Mouse (Mus musculus): ENCODE data around the gene Srl. TPM values are rescaled to one million over a fixed set of nuclear protein-coding genes. Genes with fewer than 3 reads are reported as not detected.

The Srl gene
- total and polyA plus RNA-seq, 2 experiments from 2014 or later = 419 to 910 TPM

- no peak for DNase-seq (ENCODE audit: low spot score)
- H3K4me1 ChIP-seq (ENCODE audit: control insufficient read depth, insufficient read depth) = 0 out of 2 replicates have a peak, but pooled peaks cover 5% of the 10 kb centered on the region
- H3K4me3 ChIP-seq (ENCODE audit: low read depth, low read length) = no peak overlapping the region
- TF ChIP-seq CTCF (IDR thresholded peaks at IDR 0.05; ENCODE audit: low read depth) = no peak
- TF ChIP-seq EP300 (IDR thresholded peaks at IDR 0.05; ENCODE audit: low read depth) = no peak
- no peak overlapping the region for H3K27ac ChIP-seq (ENCODE audit: low read depth)
- H3K9ac ChIP-seq (replicated peaks; ENCODE audit: low read depth, low read length) = no peak overlapping the region
- ATAC-seq (ENCODE audit: insufficient read depth, low read depth) = no peak
- 95% methylated on average over 1 of the region's 1 CpGs for WGBS
- no peaks in the 10 kb centered on the region for H3K27me3 ChIP-seq (ENCODE audit: control insufficient read depth, insufficient read depth, low read length)
- no peak overlapping the region for H3K4me2 ChIP-seq (ENCODE audit: low read depth, low read length)
- no peaks in the 10 kb centered on the region for H3K36me3 ChIP-seq (replicated peaks; ENCODE audit: control insufficient read depth, insufficient read depth, low read length)
- H3K9me3 ChIP-seq (replicated peaks; ENCODE audit: control insufficient read depth, low read length) = no peaks in the 10 kb centered on the region
These were observed 13.9 kb upstream of the Srl start for GRCm38 (mm10) chr16:4555555-4555954.

- WGBS = 45% methylated on average over 6 of the region's 6 CpGs
- Histone ChIP-seq H3K4me1 (ENCODE audit: control insufficient read depth, insufficient read depth) (0 out of 2 replicates have a peak, but pooled peaks cover 5% of the 10 kb centered on the region), H3K4me3 (ENCODE audit: low read depth, low read length) (no peak overlapping the region), H3K4me2 (ENCODE audit: low read depth, low read length) (no peak overlapping the region), H3K27me3 (ENCODE audit: control insufficient read depth, insufficient read depth, low read length) (no peaks in the 10 kb centered on the region), H3K27ac (ENCODE audit: low read depth) (no peak overlapping the region), H3K36me3 (replicated peaks; ENCODE audit: control insufficient read depth, insufficient read depth, low read length) (peaks cover 7% of the 10 kb centered on the region; the same call in 1 of the 2 replicates), H3K9ac (replicated peaks; ENCODE audit: low read depth, low read length) (peak overlapping the region; percentile 43), H3K9me3 (replicated peaks; ENCODE audit: control insufficient read depth, low read length) (no peaks in the 10 kb centered on the region)
- TF ChIP-seq CTCF (IDR thresholded peaks at IDR 0.05; ENCODE audit: low read depth) (no peak), EP300 (IDR thresholded peaks at IDR 0.05; ENCODE audit: low read depth) (no peak)
- ATAC-seq (ENCODE audit: insufficient read depth, low read depth) (peak; percentile 18; the same call in 1 of the 2 replicates), DNase-seq (ENCODE audit: low spot score) (no peak)
These were observed 11.4 kb upstream of the Srl start for GRCm38 (mm10) chr16:4552829-4553550.

GRCm38 (mm10) chr16:4551885-4552284 is 10.3 kb upstream of the Srl start:
- no peak for TF ChIP-seq EP300 (IDR thresholded peaks at IDR 0.05; ENCODE audit: low read depth)
- no peak for TF ChIP-seq CTCF (IDR thresholded peaks at IDR 0.05; ENCODE audit: low read depth)
- no peak overlapping the region for H3K27ac ChIP-seq (ENCODE audit: low read depth)
- no peak overlapping the region for H3K4me3 ChIP-seq (ENCODE audit: low read depth, low read length)
- H3K4me2 ChIP-seq (ENCODE audit: low read depth, low read length) = no peak overlapping the region
- H3K4me1 ChIP-seq (ENCODE audit: control insufficient read depth, insufficient read depth) = 0 out of 2 replicates have a peak, but pooled peaks cover 5% of the 10 kb centered on the region
- peaks cover 13% of the 10 kb centered on the region for H3K36me3 ChIP-seq (replicated peaks; ENCODE audit: control insufficient read depth, insufficient read depth, low read length)
- 84% methylated on average over 12 of the region's 12 CpGs for WGBS
- no peaks in the 10 kb centered on the region for H3K9me3 ChIP-seq (replicated peaks; ENCODE audit: control insufficient read depth, low read length)
- DNase-seq (ENCODE audit: low spot score) (no peak), ATAC-seq (ENCODE audit: insufficient read depth, low read depth) (no peak)
- H3K27me3 ChIP-seq (ENCODE audit: control insufficient read depth, insufficient read depth, low read length) = no peaks in the 10 kb centered on the region
- H3K9ac ChIP-seq (replicated peaks; ENCODE audit: low read depth, low read length) = no peak overlapping the region

GRCm38 (mm10) chr16:4551056-4551455 is 9.4 kb upstream of the Srl start:
- H3K4me2 ChIP-seq (ENCODE audit: low read depth, low read length) = no peak overlapping the region
- peak; percentile 71 for DNase-seq (ENCODE audit: low spot score)
- 0 out of 2 replicates have a peak, but pooled peaks cover 5% of the 10 kb centered on the region for H3K4me1 ChIP-seq (ENCODE audit: control insufficient read depth, insufficient read depth)
- no peak overlapping the region for H3K4me3 ChIP-seq (ENCODE audit: low read depth, low read length)
- no peak overlapping the region for H3K27ac ChIP-seq (ENCODE audit: low read depth)
- ATAC-seq (ENCODE audit: insufficient read depth, low read depth) = peak; percentile 67; the same call in 1 of the 2 replicates
- H3K9ac ChIP-seq (replicated peaks; ENCODE audit: low read depth, low read length) = no peak overlapping the region
- TF ChIP-seq EP300 (IDR thresholded peaks at IDR 0.05; ENCODE audit: low read depth) = no peak
- TF ChIP-seq CTCF (IDR thresholded peaks at IDR 0.05; ENCODE audit: low read depth) = peak; percentile 99
- no peaks in the 10 kb centered on the region for H3K27me3 ChIP-seq (ENCODE audit: control insufficient read depth, insufficient read depth, low read length)
- no peaks in the 10 kb centered on the region for H3K9me3 ChIP-seq (replicated peaks; ENCODE audit: control insufficient read depth, low read length)
- WGBS = 33% methylated on average over 13 of the region's 13 CpGs
- H3K36me3 ChIP-seq (replicated peaks; ENCODE audit: control insufficient read depth, insufficient read depth, low read length) = peaks cover 18% of the 10 kb centered on the region

GRCm38 (mm10) chr16:4548953-4549688 is 7.5 kb upstream of the Srl start:
- Histone ChIP-seq H3K4me1 (ENCODE audit: control insufficient read depth, insufficient read depth) (0 out of 2 replicates have a peak, but pooled peaks cover 5% of the 10 kb centered on the region), H3K27me3 (ENCODE audit: control insufficient read depth, insufficient read depth, low read length) (no peaks in the 10 kb centered on the region), H3K4me3 (ENCODE audit: low read depth, low read length) (no peak overlapping the region), H3K9ac (replicated peaks; ENCODE audit: low read depth, low read length) (no peak overlapping the region), H3K27ac (ENCODE audit: low read depth) (no peak overlapping the region), H3K4me2 (ENCODE audit: low read depth, low read length) (no peak overlapping the region), H3K9me3 (replicated peaks; ENCODE audit: control insufficient read depth, low read length) (no peaks in the 10 kb centered on the region), H3K36me3 (replicated peaks; ENCODE audit: control insufficient read depth, insufficient read depth, low read length) (peaks cover 31% of the 10 kb centered on the region)
- TF ChIP-seq EP300 (IDR thresholded peaks at IDR 0.05; ENCODE audit: low read depth) = no peak
- TF ChIP-seq CTCF (IDR thresholded peaks at IDR 0.05; ENCODE audit: low read depth) = no peak
- no peak for DNase-seq (ENCODE audit: low spot score)
- 91% methylated on average over 18 of the region's 18 CpGs for WGBS
- no peak for ATAC-seq (ENCODE audit: insufficient read depth, low read depth)

All from heart, postnatal 0 days (tissue).